Mouse (Mus musculus) v-Abl transformed pro-B cells (cell line): ENCODE data around the gene Rrp7a.

Experiments
- in situ Hi-C, 2 experiments: fragments of 400-800 bp; cut with MboI; formaldehyde crosslinking; loops; one replicate each; pipeline ENCODE4 v1.15.1; 2025; ENCODE audit not compliant: unreplicated experiment in 2 of 2

Gene Rrp7a

GRCm38 (mm10) chr15:83075607-83076525 lies 46.7 kb downstream of the Rrp7a start:
- in situ Hi-C loops = no loop called here

- in situ Hi-C loops = loop anchor here in 1 of 2 experiments (25.0 kb wide), 1 partner anchor 688 kb away; no protein-coding TSS in a partner anchor
These were observed 48.4 kb downstream of the Rrp7a start for GRCm38 (mm10) chr15:83074179-83074578.

GRCm38 (mm10) chr15:83071752-83072151 lies 50.8 kb downstream of the Rrp7a start:
- in situ Hi-C loops = loop anchor here in 1 of 2 experiments (25.0 kb wide), 1 partner anchor 691 kb away; no protein-coding TSS in a partner anchor

- in situ Hi-C loops = loop anchor here in 1 of 2 experiments (25.0 kb wide), 1 partner anchor 691 kb away; no protein-coding TSS in a partner anchor
These were observed 51.7 kb downstream of the Rrp7a start for GRCm38 (mm10) chr15:83070942-83071341.

DNA sequence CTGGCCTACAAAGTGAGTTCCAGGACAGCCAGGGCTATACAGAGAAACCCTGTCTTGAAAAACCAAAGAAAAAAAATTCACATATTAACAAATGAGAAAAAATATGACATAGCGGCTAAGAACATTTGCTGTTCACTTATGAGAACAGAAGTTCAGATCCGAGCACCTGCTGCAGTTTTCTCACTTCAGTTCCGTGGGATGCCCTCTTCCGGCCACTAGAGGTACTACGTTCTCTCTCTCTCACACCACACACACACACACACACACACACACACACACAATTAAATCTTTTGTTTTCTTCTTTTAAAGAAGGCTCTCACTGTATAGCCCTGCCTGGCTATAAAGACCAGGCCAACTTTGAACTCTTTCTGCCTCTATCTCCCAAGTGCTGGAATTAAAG lies 54.3 kb downstream of the Rrp7a start:
- in situ Hi-C loops = loop anchor here in 1 of 2 experiments (25.0 kb wide), 1 partner anchor 694 kb away; no protein-coding TSS in a partner anchor

GRCm38 (mm10) chr15:83065543-83065942 lies 57.1 kb downstream of the Rrp7a start:
- in situ Hi-C loops = loop anchor here in 1 of 2 experiments (25.0 kb wide), 1 partner anchor 697 kb away; no protein-coding TSS in a partner anchor
